Mouse (Mus musculus): Measurements from ENCODE around the gene Rbfox1.

DNA sequence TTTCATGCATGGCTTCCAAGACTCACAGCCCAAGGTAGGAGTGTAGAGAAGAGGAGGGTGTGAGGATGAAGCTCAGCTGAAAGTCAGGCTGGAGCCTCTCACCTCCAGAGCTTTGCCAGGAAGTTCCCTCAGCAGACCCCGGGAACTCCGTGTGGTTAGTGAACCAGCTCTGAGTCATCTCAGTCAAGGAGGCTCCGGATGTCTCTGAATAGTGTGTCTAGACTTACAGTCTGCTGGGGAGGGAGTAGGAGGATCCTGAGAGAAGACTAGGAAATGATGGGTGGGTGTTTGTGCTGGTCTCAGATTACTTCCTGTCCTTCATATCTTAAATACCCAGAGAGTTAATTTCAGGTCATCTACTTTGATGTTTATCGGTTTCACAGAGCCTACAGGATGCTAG is 1004.1 kb downstream of the Rbfox1 start:
- TF ChIP-seq CTCF (IDR thresholded peaks at IDR 0.05; ENCODE audit: insufficient read depth, low read length) (no peak), POLR2A (IDR thresholded peaks at IDR 0.05; ENCODE audit: borderline replicate concordance, extremely low read depth, low read depth, low read length) (no peak)

Data from lung, adult 2 months (tissue).